Mouse (Mus musculus) G1E (cell line): ENCODE measurements around the gene Nxpe5. TPM values are rescaled to one million over a fixed set of nuclear protein-coding genes. Genes with fewer than 3 reads are reported as not detected.

ENCODE experiments used
- ATAC-seq: 2 replicates; pipeline ENCODE4 v1.8.0; 2016; ENCODE audit warnings: mild to moderate bottlenecking; ENCODE audit not compliant: insufficient number of reproducible peaks, poor library complexity, low FRiP score, severe bottlenecking; ENCODE audit errors: extremely low read depth
- DNase-seq: peaks from one replicate; pipeline ENCODE4 v3.0.0; 2012; ENCODE audit warnings: low spot score
- H3K27me3 ChIP-seq: 2 replicates; pipeline ENCODE4 v1.6.1; 2012; ENCODE audit warnings: mild to moderate bottlenecking, low read length, inconsistent platforms; ENCODE audit not compliant: insufficient read depth
- H3K36me3 ChIP-seq: replicated peaks from 2 replicates; pipeline ENCODE3; 2012; ENCODE audit warnings: mild to moderate bottlenecking, inconsistent platforms
- H3K4me1 ChIP-seq: 2 replicates; pipeline ENCODE4 v1.6.1; 2012; ENCODE audit warnings: low read depth, low read length, inconsistent platforms, mixed read lengths; ENCODE audit not compliant: insufficient read depth
- H3K4me3 ChIP-seq: 2 replicates; pipeline ENCODE4 v1.5.1; 2012; ENCODE audit warnings: low read depth, mild to moderate bottlenecking, inconsistent platforms, low read length, moderate library complexity, mixed read lengths
- H3K9me3 ChIP-seq: replicated peaks from 2 replicates; pipeline ENCODE4 v1.6.1; 2012; ENCODE audit warnings: inconsistent platforms
- CTCF ChIP-seq: IDR thresholded peaks from 2 replicates; pipeline ENCODE4 v1.5.1; 2012; ENCODE audit warnings: low read depth, low read length, inconsistent platforms, mixed read lengths
- GATA1 ChIP-seq: IDR thresholded peaks from 2 replicates; pipeline ENCODE4 v1.6.1; 2012; ENCODE audit warnings: borderline replicate concordance, low read length, inconsistent platforms, mixed read lengths
- GATA2 ChIP-seq: IDR thresholded peaks from 2 replicates; pipeline ENCODE4 v1.6.1; 2012; ENCODE audit warnings: low read depth, low read length, inconsistent platforms, borderline replicate concordance
- POLR2AphosphoS5 ChIP-seq: IDR thresholded peaks from 2 replicates; pipeline ENCODE4 v1.6.1; 2012; ENCODE audit warnings: low read depth, low read length, inconsistent platforms; ENCODE audit not compliant: insufficient replicate concordance
- TAL1 ChIP-seq: conservative IDR thresholded peaks from 2 replicates; pipeline ENCODE4 v1.6.1; 2012; ENCODE audit warnings: low read depth, low read length, inconsistent platforms, mixed read lengths
- polyA plus RNA-seq: library from polyadenylated mRNA; stranded (reverse); fragments of >175 nt; gene quantifications from 2 replicates; pipeline ENCODE4 v1.2.3, GENCODE M21; 2012
- total RNA-seq, 2 experiments: library from RNA; stranded (forward) in 1 of 2; stranded (reverse) in 1 of 2; fragments of 200-1000 nt in 1 of 2; fragments of >200 nt in 1 of 2; fragmentation: Nextera tagmentation in 1 of 2; gene quantifications; 2 replicates each; pipeline ENCODE4 v1.2.3; 2014 to 2017

The Nxpe5 gene
- total and polyA plus RNA-seq, 3 experiments: 0.38 TPM; not detected in 2

GRCm38 (mm10) chr5:138291638-138292037 is 65.9 kb downstream of the Nxpe5 start:
- Histone ChIP-seq H3K9me3 (no peaks in the 10 kb centered on the region), H3K36me3 (no peaks in the 10 kb centered on the region), H3K4me1 (no peaks in the 10 kb centered on the region), H3K4me3 (no peak overlapping the region), H3K27me3 (peaks cover 5% of the 10 kb centered on the region)
- DNase-seq (no peak), ATAC-seq (no peak)
- TF ChIP-seq POLR2AphosphoS5 (no peak), GATA2 (no peak), TAL1 (no peak), CTCF (no peak), GATA1 (no peak)

DNA sequence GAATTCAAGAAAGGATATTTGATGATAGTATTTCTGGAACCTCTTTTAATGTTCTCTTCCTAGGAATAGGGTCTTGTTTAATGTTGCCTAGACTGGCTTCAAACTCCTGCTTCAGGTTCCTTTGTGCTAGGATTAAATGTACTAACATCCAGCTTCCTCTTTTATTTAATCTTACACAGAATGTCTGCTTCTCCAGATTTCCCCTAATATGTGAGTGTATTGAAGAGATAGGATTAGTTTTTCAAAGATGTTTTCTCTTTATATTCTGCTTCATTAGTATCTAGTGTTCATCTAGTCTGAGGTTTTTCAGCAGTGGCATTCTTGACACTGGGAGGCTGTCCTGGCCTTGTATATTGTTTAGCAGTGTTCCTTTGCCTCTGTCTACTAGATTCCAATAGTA is 68.5 kb downstream of the Nxpe5 start:
- Histone ChIP-seq H3K36me3 (no peaks in the 10 kb centered on the region), H3K4me3 (no peak overlapping the region), H3K4me1 (no peaks in the 10 kb centered on the region), H3K9me3 (no peaks in the 10 kb centered on the region), H3K27me3 (peaks cover 11% of the 10 kb centered on the region)
- DNase-seq: no peak
- no peak for TF ChIP-seq CTCF
- TF ChIP-seq POLR2AphosphoS5: no peak
- no peak for TF ChIP-seq GATA2
- TF ChIP-seq GATA1: no peak
- TF ChIP-seq TAL1: no peak
- peak; percentile 28; the same call in 1 of the 2 replicates for ATAC-seq

DNA sequence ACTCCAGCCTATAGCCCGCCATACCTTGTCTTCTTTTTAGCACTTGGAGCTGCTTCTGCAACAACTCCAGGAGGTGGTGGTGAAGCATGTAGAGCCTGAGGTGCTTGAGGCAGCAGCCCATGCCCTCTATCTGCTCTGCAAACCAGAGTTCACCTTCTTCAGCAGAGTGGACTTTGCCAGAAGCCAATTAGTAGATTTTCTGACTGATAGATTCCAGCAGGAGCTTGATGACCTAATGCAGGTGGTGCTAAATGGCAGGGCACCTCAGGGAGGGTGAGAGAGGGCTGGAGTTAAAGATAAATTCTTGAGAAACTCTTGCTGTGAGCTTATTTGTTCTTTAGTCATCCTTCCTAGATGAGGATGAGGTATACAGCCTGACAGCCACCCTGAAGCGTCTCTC is 73.9 kb downstream of the Nxpe5 start:
- Histone ChIP-seq H3K27me3 (peaks cover 25% of the 10 kb centered on the region), H3K9me3 (no peaks in the 10 kb centered on the region), H3K36me3 (no peaks in the 10 kb centered on the region), H3K4me3 (no peak overlapping the region), H3K4me1 (no peaks in the 10 kb centered on the region)
- DNase-seq: no peak
- no peak for ATAC-seq
- TF ChIP-seq POLR2AphosphoS5 (no peak), CTCF (no peak), GATA1 (no peak), TAL1 (no peak), GATA2 (no peak)

Other genes with a start within 250 kb of the Nxpe5 start
Only the 20 nearest of the 21 such genes appear.
- gene Smok3a, start 204.6 kb upstream of the Nxpe5 start, total RNA-seq (2014; fragmentation: Nextera tagmentation): not detected in 2 replicates
- 0.22 TPM in 1 of 2 replicates, not detected in the other for gene Smok3a, start 204.6 kb upstream of the Nxpe5 start, total RNA-seq (2017)
- not detected in 2 replicates for gene Smok3a, start 204.6 kb upstream of the Nxpe5 start, polyA plus RNA-seq
- gene Smok3b, start 204.5 kb upstream of the Nxpe5 start, total RNA-seq (2014; fragmentation: Nextera tagmentation): not detected in 2 replicates
- gene Smok3b, start 204.5 kb upstream of the Nxpe5 start, total RNA-seq (2017): not detected in 2 replicates
- gene Smok3b, start 204.5 kb upstream of the Nxpe5 start, polyA plus RNA-seq: not detected in 2 replicates
- gene Smok3c, start 172.7 kb upstream of the Nxpe5 start, total RNA-seq (2014; fragmentation: Nextera tagmentation): not detected in 2 replicates
- gene Smok3c, start 172.7 kb upstream of the Nxpe5 start, total RNA-seq (2017): 0.11 TPM in 1 of 2 replicates, not detected in the other
- gene Smok3c, start 172.7 kb upstream of the Nxpe5 start, polyA plus RNA-seq: not detected in 2 replicates
- 57.8 and 66.5 TPM in 2 replicates for gene Zkscan1, start 140.8 kb upstream of the Nxpe5 start, total RNA-seq (2014; fragmentation: Nextera tagmentation)
- 22.2 and 26.7 TPM in 2 replicates for gene Zkscan1, start 140.8 kb upstream of the Nxpe5 start, total RNA-seq (2017)
- gene Zkscan1, start 140.8 kb upstream of the Nxpe5 start, polyA plus RNA-seq: 2.0 and 2.4 TPM in 2 replicates
- gene Zscan21, start 109.0 kb upstream of the Nxpe5 start, total RNA-seq (2014; fragmentation: Nextera tagmentation): 24.5 and 33.7 TPM in 2 replicates
- gene Zscan21, start 109.0 kb upstream of the Nxpe5 start, total RNA-seq (2017): 14.1 and 15.6 TPM in 2 replicates
- 1.2 and 2.8 TPM in 2 replicates for gene Zscan21, start 109.0 kb upstream of the Nxpe5 start, polyA plus RNA-seq
- gene Zfp113, start 70.2 kb upstream of the Nxpe5 start, total RNA-seq (2014; fragmentation: Nextera tagmentation): 22.2 and 23.7 TPM in 2 replicates
- 8.0 and 8.5 TPM in 2 replicates for gene Zfp113, start 70.2 kb upstream of the Nxpe5 start, total RNA-seq (2017)
- gene Zfp113, start 70.2 kb upstream of the Nxpe5 start, polyA plus RNA-seq: 0.36 and 0.66 TPM in 2 replicates
- 148 and 206 TPM in 2 replicates for gene Cops6, start 64.8 kb upstream of the Nxpe5 start, total RNA-seq (2014; fragmentation: Nextera tagmentation)
- gene Cops6, start 64.8 kb upstream of the Nxpe5 start, total RNA-seq (2017): 45.0 and 48.7 TPM in 2 replicates
- 104 and 107 TPM in 2 replicates for gene Cops6, start 64.8 kb upstream of the Nxpe5 start, polyA plus RNA-seq
- gene Ap4m1, start 53.9 kb upstream of the Nxpe5 start, total RNA-seq (2014; fragmentation: Nextera tagmentation): 20.4 and 21.1 TPM in 2 replicates
- gene Ap4m1, start 53.9 kb upstream of the Nxpe5 start, total RNA-seq (2017): 26.7 and 29.2 TPM in 2 replicates
- 12.7 and 22.6 TPM in 2 replicates for gene Ap4m1, start 53.9 kb upstream of the Nxpe5 start, polyA plus RNA-seq
- gene Mcm7, start 53.5 kb upstream of the Nxpe5 start, total RNA-seq (2014; fragmentation: Nextera tagmentation): 187 and 233 TPM in 2 replicates
- gene Mcm7, start 53.5 kb upstream of the Nxpe5 start, total RNA-seq (2017): 347 and 390 TPM in 2 replicates
- gene Mcm7, start 53.5 kb upstream of the Nxpe5 start, polyA plus RNA-seq: 36.3 and 104 TPM in 2 replicates
- gene Taf6, start 38.4 kb upstream of the Nxpe5 start, total RNA-seq (2014; fragmentation: Nextera tagmentation): 69.4 and 73.0 TPM in 2 replicates
- gene Taf6, start 38.4 kb upstream of the Nxpe5 start, total RNA-seq (2017): 45.7 and 48.8 TPM in 2 replicates
- 33.2 and 34.8 TPM in 2 replicates for gene Taf6, start 38.4 kb upstream of the Nxpe5 start, polyA plus RNA-seq
- 10.7 and 20.2 TPM in 2 replicates for gene Cnpy4, start 38.4 kb upstream of the Nxpe5 start, total RNA-seq (2014; fragmentation: Nextera tagmentation)
- 31.1 and 31.5 TPM in 2 replicates for gene Cnpy4, start 38.4 kb upstream of the Nxpe5 start, total RNA-seq (2017)
- 1.0 and 1.3 TPM in 2 replicates for gene Cnpy4, start 38.4 kb upstream of the Nxpe5 start, polyA plus RNA-seq
- gene Mblac1, start 31.6 kb upstream of the Nxpe5 start, total RNA-seq (2014; fragmentation: Nextera tagmentation): 1.7 and 2.1 TPM in 2 replicates
- gene Mblac1, start 31.6 kb upstream of the Nxpe5 start, total RNA-seq (2017): 3.8 and 4.2 TPM in 2 replicates
- gene Mblac1, start 31.6 kb upstream of the Nxpe5 start, polyA plus RNA-seq: 2.5 TPM in 2 replicates
- gene Lamtor4, start 29.6 kb downstream of the Nxpe5 start, total RNA-seq (2014; fragmentation: Nextera tagmentation): 13.3 and 14.5 TPM in 2 replicates
- gene Lamtor4, start 29.6 kb downstream of the Nxpe5 start, total RNA-seq (2017): 22.9 and 33.1 TPM in 2 replicates
- 51.8 and 51.9 TPM in 2 replicates for gene Lamtor4, start 29.6 kb downstream of the Nxpe5 start, polyA plus RNA-seq
- gene BC037034, start 38.1 kb downstream of the Nxpe5 start, total RNA-seq (2014; fragmentation: Nextera tagmentation): 35.6 and 41.8 TPM in 2 replicates
- gene BC037034, start 38.1 kb downstream of the Nxpe5 start, total RNA-seq (2017): 24.6 and 33.0 TPM in 2 replicates
- gene BC037034, start 38.1 kb downstream of the Nxpe5 start, polyA plus RNA-seq: 139 and 151 TPM in 2 replicates
- gene Gal3st4, start 46.9 kb downstream of the Nxpe5 start, total RNA-seq (2014; fragmentation: Nextera tagmentation): not detected in 2 replicates
- 0.06 and 0.27 TPM in 2 replicates for gene Gal3st4, start 46.9 kb downstream of the Nxpe5 start, total RNA-seq (2017)
- not detected in 2 replicates for gene Gal3st4, start 46.9 kb downstream of the Nxpe5 start, polyA plus RNA-seq
- gene Gm43720, start 54.1 kb downstream of the Nxpe5 start, total RNA-seq (2014; fragmentation: Nextera tagmentation): not detected in 2 replicates
- gene Gm43720, start 54.1 kb downstream of the Nxpe5 start, total RNA-seq (2017): 0.05 and 0.06 TPM in 2 replicates
- not detected in 2 replicates for gene Gm43720, start 54.1 kb downstream of the Nxpe5 start, polyA plus RNA-seq
- gene Gpc2, start 54.1 kb downstream of the Nxpe5 start, total RNA-seq (2014; fragmentation: Nextera tagmentation): not detected in 2 replicates
- 0.06 TPM in 1 of 2 replicates, not detected in the other for gene Gpc2, start 54.1 kb downstream of the Nxpe5 start, total RNA-seq (2017)
- not detected in 2 replicates for gene Gpc2, start 54.1 kb downstream of the Nxpe5 start, polyA plus RNA-seq
- 3.8 TPM in 1 of 2 replicates, not detected in the other for gene Stag3, start 54.3 kb downstream of the Nxpe5 start, total RNA-seq (2014; fragmentation: Nextera tagmentation)
- 0.06 and 0.44 TPM in 2 replicates for gene Stag3, start 54.3 kb downstream of the Nxpe5 start, total RNA-seq (2017)
- gene Stag3, start 54.3 kb downstream of the Nxpe5 start, polyA plus RNA-seq: not detected in 2 replicates
- not detected in 2 replicates for gene Pvrig, start 116.1 kb downstream of the Nxpe5 start, total RNA-seq (2014; fragmentation: Nextera tagmentation)
- gene Pvrig, start 116.1 kb downstream of the Nxpe5 start, total RNA-seq (2017): not detected in 2 replicates
- not detected in 2 replicates for gene Pvrig, start 116.1 kb downstream of the Nxpe5 start, polyA plus RNA-seq
- 35.8 and 37.6 TPM in 2 replicates for gene Zfp157, start 215.6 kb downstream of the Nxpe5 start, total RNA-seq (2014; fragmentation: Nextera tagmentation)
- 11.8 and 14.9 TPM in 2 replicates for gene Zfp157, start 215.6 kb downstream of the Nxpe5 start, total RNA-seq (2017)
- 1.1 and 2.5 TPM in 2 replicates for gene Zfp157, start 215.6 kb downstream of the Nxpe5 start, polyA plus RNA-seq